Mouse (Mus musculus): ENCODE results near the gene Gpr149. TPM values are rescaled to one million over a fixed set of nuclear protein-coding genes. Genes with fewer than 3 reads are reported as not detected.

The Gpr149 gene
- total RNA-seq, 2 experiments from 2014 or later, result 0.26 to 0.29 TPM

Other genes starting within 250 kb of the Gpr149 start
- 30.9 and 31.9 TPM in 2 replicates for gene Dhx36, start 98.1 kb downstream of the Gpr149 start, total RNA-seq (2015)
- 33.0 and 37.4 TPM in 2 replicates for gene Dhx36, start 98.1 kb downstream of the Gpr149 start, total RNA-seq (2017)

Measured in megakaryocyte, adult 5-6 weeks (primary cell).